Mouse (Mus musculus): ENCODE measurements at regions not wholly inside any gene's neighbourhood (a gene's known extent, or its start where the extent isn't known, plus 50 kb on each side); places are given as distances from the start of the nearest gene placed in this dataset.

DNA sequence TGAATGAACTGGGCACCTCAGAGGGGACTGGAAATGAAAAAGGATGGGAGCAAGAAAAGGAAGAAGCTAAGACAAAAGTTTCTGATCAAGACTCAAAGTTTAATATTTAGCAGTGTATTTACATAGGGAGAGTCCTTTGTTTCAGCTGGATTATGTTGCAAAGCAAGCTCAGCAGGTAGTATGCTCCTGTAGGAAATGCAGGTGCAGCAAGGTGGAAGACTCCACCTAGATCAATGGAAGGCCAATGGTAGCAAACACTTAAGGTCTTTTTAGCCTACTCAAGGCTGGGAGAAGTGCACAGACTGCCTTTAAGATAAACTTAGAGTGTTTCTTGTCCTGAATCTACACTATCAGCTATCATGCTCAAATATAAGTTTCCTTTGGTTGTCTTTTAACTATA is 111.4 kb downstream of the Casp12 start:
- no peak overlapping the region for H3K9ac ChIP-seq (ENCODE audit: control insufficient read depth, low read depth, low read length, poor library complexity, severe bottlenecking)
- TF ChIP-seq POLR2A (IDR thresholded peaks at IDR 0.05; ENCODE audit: control insufficient read depth in 1 of 2, insufficient read depth in 1 of 2, low read depth in 1 of 2, low read length in 2 of 2, poor library complexity in 1 of 2) (no peak), MAZ (IDR thresholded peaks at IDR 0.05; ENCODE audit: low read depth, low read length) (no peak), SMC3 (IDR thresholded peaks at IDR 0.05; ENCODE audit: low read depth, low read length) (no peak), JUND (IDR thresholded peaks at IDR 0.05; ENCODE audit: low read depth, low read length) (no peak), ELF1 (IDR thresholded peaks at IDR 0.05; ENCODE audit: low read depth, low read length) (no peak), MYB (IDR thresholded peaks at IDR 0.05; ENCODE audit: low read depth, low read length) (no peak)
- no peak overlapping the region for H3K4me3 ChIP-seq (ENCODE audit: control insufficient read depth in 1 of 2, insufficient read depth in 1 of 2, low read depth in 2 of 2, low read length in 2 of 2)
- no peak for DNase-seq (ENCODE audit: low read depth, low spot score)
- no peaks in the 10 kb centered on the region for H3K36me3 ChIP-seq (ENCODE audit: control insufficient read depth in 1 of 2, insufficient read depth in 2 of 2, low read length in 2 of 2)
- no peaks in the 10 kb centered on the region; a peak in 1 of 4 replicates for H3K27me3 ChIP-seq (ENCODE audit: control insufficient read depth in 1 of 2, insufficient read depth in 2 of 2, low read length in 2 of 2)
- no peaks in the 10 kb centered on the region for H3K4me1 ChIP-seq (ENCODE audit: control insufficient read depth in 1 of 2, insufficient read depth in 2 of 2, low read length in 2 of 2)
- H3K27ac ChIP-seq (ENCODE audit: control insufficient read depth, low read depth, low read length): no peak overlapping the region
- no peaks in the 10 kb centered on the region for H3K9me3 ChIP-seq (replicated peaks; ENCODE audit: insufficient read depth, low read length)
- no peaks in the 10 kb centered on the region; the same call in 1 of the 2 replicates for H3K79me2 ChIP-seq (ENCODE audit: control insufficient read depth, insufficient read depth, low read length, poor library complexity)

DNA sequence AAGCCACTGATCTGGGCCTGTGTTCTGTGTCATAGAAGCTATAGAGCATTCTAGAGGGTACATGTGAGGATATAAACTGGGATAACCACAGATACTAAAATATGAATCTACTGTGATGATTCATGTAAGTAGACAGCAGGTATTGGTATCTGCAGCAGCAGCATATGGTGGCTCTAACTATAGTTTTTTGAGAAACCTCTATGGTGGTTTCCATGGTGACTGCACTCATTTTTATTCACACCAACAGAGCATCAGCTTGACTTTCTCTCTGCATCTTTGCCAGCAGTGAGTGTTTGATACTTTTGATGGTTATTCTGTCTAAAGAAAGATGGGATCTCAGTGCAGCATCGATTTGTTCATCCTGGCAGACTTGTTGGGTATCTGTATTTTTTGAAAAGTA is 126.8 kb downstream of the Casp12 start:
- H3K27ac ChIP-seq (ENCODE audit: control insufficient read depth, low read depth, low read length): no peak overlapping the region
- H3K4me3 ChIP-seq (ENCODE audit: control insufficient read depth in 1 of 2, insufficient read depth in 1 of 2, low read depth in 2 of 2, low read length in 2 of 2): no peak overlapping the region
- H3K4me1 ChIP-seq (ENCODE audit: control insufficient read depth in 1 of 2, insufficient read depth in 2 of 2, low read length in 2 of 2): no peaks in the 10 kb centered on the region
- H3K36me3 ChIP-seq (ENCODE audit: control insufficient read depth in 1 of 2, insufficient read depth in 2 of 2, low read length in 2 of 2): no peaks in the 10 kb centered on the region
- no peaks in the 10 kb centered on the region for H3K9me3 ChIP-seq (replicated peaks; ENCODE audit: insufficient read depth, low read length)
- no peaks in the 10 kb centered on the region for H3K27me3 ChIP-seq (ENCODE audit: control insufficient read depth in 1 of 2, insufficient read depth in 2 of 2, low read length in 2 of 2)
- TF ChIP-seq CHD1 (IDR thresholded peaks at IDR 0.05; ENCODE audit: low read depth, low read length) (no peak), SIN3A (IDR thresholded peaks at IDR 0.05; ENCODE audit: low read length) (no peak), EP300 (IDR thresholded peaks at IDR 0.05; ENCODE audit: low read depth in 1 of 2, low read length in 2 of 2) (no peak), GABPA (IDR thresholded peaks at IDR 0.05; ENCODE audit: low read depth, low read length) (no peak), TAL1 (IDR thresholded peaks at IDR 0.05; ENCODE audit: low read length) (no peak), NELFE (IDR thresholded peaks at IDR 0.05; ENCODE audit: low read depth, low read length) (no peak), E2F4 (IDR thresholded peaks at IDR 0.05; ENCODE audit: borderline replicate concordance, low read depth, low read length) (no peak), HCFC1 (IDR thresholded peaks at IDR 0.05; ENCODE audit: low read depth, low read length) (no peak), USF1 (IDR thresholded peaks at IDR 0.05; ENCODE audit: low read depth, low read length) (no peak), BHLHE40 (IDR thresholded peaks at IDR 0.05; ENCODE audit: borderline replicate concordance, low read depth, low read length) (no peak), POLR2A (IDR thresholded peaks at IDR 0.05; ENCODE audit: control insufficient read depth in 1 of 2, insufficient read depth in 1 of 2, low read depth in 1 of 2, low read length in 2 of 2, poor library complexity in 1 of 2) (no peak), RAD21 (IDR thresholded peaks at IDR 0.05; ENCODE audit: low read depth, low read length) (no peak), ETS1 (IDR thresholded peaks at IDR 0.05; ENCODE audit: low read depth, low read length) (no peak), CHD2 (IDR thresholded peaks at IDR 0.05; ENCODE audit: low read length) (no peak), MYB (IDR thresholded peaks at IDR 0.05; ENCODE audit: low read depth, low read length) (no peak), KAT2A (conservative IDR thresholded peaks at IDR 0.05; ENCODE audit: low read depth, low read length) (no peak), POLR2AphosphoS5 (IDR thresholded peaks at IDR 0.05; ENCODE audit: borderline replicate concordance, low read depth, low read length) (no peak), MYC (IDR thresholded peaks at IDR 0.05; ENCODE audit: low read depth, low read length) (no peak), SMC3 (IDR thresholded peaks at IDR 0.05; ENCODE audit: low read depth, low read length) (no peak)
- H3K79me2 ChIP-seq (ENCODE audit: control insufficient read depth, insufficient read depth, low read length, poor library complexity): no peaks in the 10 kb centered on the region
- H3K9ac ChIP-seq (ENCODE audit: control insufficient read depth, low read depth, low read length, poor library complexity, severe bottlenecking): no peak overlapping the region
- no peak for DNase-seq (ENCODE audit: low read depth, low spot score)
